Mouse (Mus musculus) myocyte (in vitro differentiated cells): Measurements from ENCODE around the gene Eea1.

Source experiments
- E2F4 ChIP-seq: IDR thresholded peaks from one replicate; pipeline ENCODE4 v1.6.1; 2011; ENCODE audit warnings: mild to moderate bottlenecking, control low read depth, moderate library complexity; ENCODE audit not compliant: insufficient read depth
- MAX ChIP-seq: IDR thresholded peaks from one replicate; pipeline ENCODE4 v1.6.1; 2011; ENCODE audit warnings: low read depth, mild to moderate bottlenecking, control low read depth
- MYOD1 ChIP-seq, 3 experiments: IDR thresholded peaks; one replicate each; pipeline ENCODE4 v1.6.1; 2011; ENCODE audit warnings: control low read depth in 2 of 3, low read depth in 2 of 3, mild to moderate bottlenecking in 2 of 3, moderate library complexity in 1 of 3; ENCODE audit not compliant: insufficient read length in 2 of 3, control insufficient read depth in 1 of 3
- POLR2A ChIP-seq: IDR thresholded peaks from one replicate; pipeline ENCODE4 v1.6.1; 2011; ENCODE audit warnings: low read depth, mild to moderate bottlenecking, control low read depth, moderate library complexity; ENCODE audit not compliant: insufficient read length
- REST ChIP-seq: IDR thresholded peaks from one replicate; pipeline ENCODE4 v1.6.1; 2011; ENCODE audit warnings: mild to moderate bottlenecking, control low read depth, moderate library complexity; ENCODE audit not compliant: insufficient read depth, insufficient read length
- TCF12 ChIP-seq: IDR thresholded peaks from one replicate; pipeline ENCODE4 v1.6.1; 2011; ENCODE audit warnings: mild to moderate bottlenecking, control low read depth; ENCODE audit not compliant: poor library complexity, insufficient read depth, severe bottlenecking
- USF1 ChIP-seq: IDR thresholded peaks from one replicate; pipeline ENCODE4 v1.6.1; 2011; ENCODE audit warnings: low read depth, mild to moderate bottlenecking, control low read depth, moderate library complexity

- TF ChIP-seq MYOD1 (IDR thresholded peaks at IDR 0.05; ENCODE audit: control insufficient read depth in 1 of 3, insufficient read length in 2 of 3, low read depth in 2 of 3) (no peak), POLR2A (no peak), MAX (no peak), TCF12 (no peak), USF1 (no peak), E2F4 (no peak), REST (no peak)
These were observed 30.9 kb downstream of the Eea1 start for GRCm38 (mm10) chr10:95971341-95971740.
